Mouse (Mus musculus) retina, postnatal 1 day (tissue): ENCODE data around the gene Gm10272.
"Not testable (repeated sequence)": the region's sequence is repeated elsewhere in the genome, so short reads cannot be mapped to it uniquely, and the experiment has no call there.

Source experiments
- DNase-seq: peaks from one replicate; pipeline ENCODE4 v3.0.0-alpha.2; 2012

The Gm10272 gene

GRCm38 (mm10) chr10:77729241-77729640, 22.8 kb downstream of the Gm10272 start:
- peak; percentile 20 for DNase-seq

GRCm38 (mm10) chr10:77735928-77736327, 29.5 kb downstream of the Gm10272 start:
- DNase-seq, result no peak

GRCm38 (mm10) chr10:77738929-77739328, 32.5 kb downstream of the Gm10272 start:
- no peak for DNase-seq

DNA sequence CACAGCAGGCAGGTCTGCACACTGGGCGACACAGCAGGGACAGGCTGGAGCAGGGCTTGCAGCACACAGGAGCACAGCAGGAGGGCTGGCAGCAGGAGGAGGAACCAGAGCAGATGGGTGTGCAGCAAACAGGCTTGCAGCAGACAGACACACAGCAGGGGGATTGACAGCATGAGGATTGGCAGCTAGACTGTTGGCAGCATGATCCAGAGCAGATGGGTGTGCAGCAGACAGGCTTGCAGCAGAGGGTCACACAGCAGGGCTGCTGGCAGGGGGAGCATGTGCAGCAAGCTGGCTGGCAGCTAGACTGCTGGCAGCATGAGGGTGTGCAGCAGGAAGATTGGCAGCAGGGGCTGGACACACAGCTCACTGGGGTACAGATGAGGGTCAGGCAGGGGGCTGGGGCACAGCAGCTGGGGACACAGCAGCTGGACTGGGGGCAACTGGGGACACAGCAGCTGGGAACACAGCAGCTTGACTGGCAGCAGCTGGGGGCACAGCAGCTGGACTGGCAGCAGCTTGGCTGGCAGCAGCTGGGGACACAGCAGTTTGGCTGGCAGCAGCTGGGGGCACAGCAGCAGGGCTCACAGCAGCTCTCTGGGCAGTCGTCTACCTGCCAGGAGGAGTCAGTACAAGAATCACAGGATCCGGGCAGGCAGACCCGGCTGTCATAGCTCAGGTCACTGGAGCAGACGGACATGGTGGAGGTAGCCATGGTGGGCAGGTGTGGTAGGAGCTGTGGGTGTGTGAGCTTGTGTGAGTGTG, 35.7 kb downstream of the Gm10272 start, which contains the start of gene Gm18596:
TSS of gene Gm18596 (minus strand) at position 715 of the 765 bp plus-strand sequence.
- peak; percentile 46 for DNase-seq

DNA sequence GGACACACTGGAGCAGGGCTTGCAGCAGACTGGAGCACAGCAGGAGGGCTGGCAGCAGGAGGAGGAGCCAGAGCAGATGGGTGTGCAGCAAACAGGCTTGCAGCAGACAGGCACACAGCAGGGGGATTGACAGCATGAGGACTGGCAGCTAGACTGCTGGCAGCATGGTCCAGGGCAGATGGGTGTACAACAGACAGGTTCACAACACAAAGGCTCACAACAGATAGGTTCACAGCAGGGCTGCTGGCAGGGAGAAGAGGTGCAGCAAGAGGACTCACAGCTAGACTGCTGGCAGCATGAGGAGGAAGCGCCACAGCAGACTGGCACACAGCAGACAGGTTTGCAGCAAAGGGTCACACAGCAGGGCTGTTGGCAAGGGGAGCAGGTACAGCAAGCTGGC, 44.3 kb downstream of the Gm10272 start:
- DNase-seq, result peak; percentile 29

DNA sequence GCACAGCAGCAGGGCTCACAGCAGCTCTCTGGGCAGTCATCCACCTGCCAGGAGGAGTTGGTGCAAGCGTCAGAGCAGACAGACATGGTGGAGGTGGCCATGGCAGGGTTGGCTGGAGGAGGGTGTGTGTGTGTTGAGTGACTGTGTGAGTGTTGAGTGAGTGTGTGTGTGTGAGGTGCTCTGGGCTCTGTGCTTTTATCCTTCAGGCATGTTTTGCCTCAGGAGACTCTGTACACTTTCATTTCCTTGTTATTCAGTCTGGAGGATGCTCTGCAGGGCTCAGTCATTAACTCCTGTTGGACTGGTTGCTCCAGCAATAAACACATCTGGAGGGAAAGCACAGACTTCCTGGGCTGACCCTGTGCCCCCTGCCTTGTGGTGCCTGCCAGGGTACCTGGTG, 44.8 kb downstream of the Gm10272 start, which contains the start of gene Gm9736:
TSS of gene Gm9736 (minus strand) at position 101 of the 400 bp plus-strand sequence.
- not testable (repeated sequence) for DNase-seq

DNA sequence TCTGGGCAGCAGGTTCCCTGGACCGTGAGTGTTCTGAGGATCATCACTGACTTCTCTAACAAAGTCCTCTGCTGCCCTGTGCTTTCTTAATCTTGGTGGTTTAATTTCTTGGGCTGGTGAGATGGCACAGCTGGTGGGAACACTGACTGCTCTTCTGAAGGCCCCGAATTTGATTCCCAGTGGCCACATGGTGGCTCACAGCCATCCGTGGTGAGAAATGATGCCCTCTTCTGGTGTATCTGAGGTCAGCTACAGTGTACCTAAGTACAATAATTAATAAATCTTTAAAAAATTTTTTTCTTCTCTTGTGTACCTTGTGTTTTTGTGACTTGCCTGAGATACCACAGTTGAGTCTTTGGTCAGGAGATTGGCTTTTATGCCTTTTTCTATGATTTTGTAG, 45.9 kb downstream of the Gm10272 start:
- DNase-seq, result not testable (repeated sequence)

- DNase-seq, result no peak
Observed at GRCm38 (mm10) chr10:77753448-77753847, 47.0 kb downstream of the Gm10272 start.
